Mouse (Mus musculus) neural tube, embryonic 12.5 days (tissue): Measurements from ENCODE around the gene Abcc6. TPM values are rescaled to one million over a fixed set of nuclear protein-coding genes. Genes with fewer than 3 reads are reported as not detected.

Experiments
- ATAC-seq: fragments of 200-750 bp; cut with Nextera tagmentation; 2 replicates; pipeline ENCODE4 v1.8.0; 2017; ENCODE audit warnings: low read depth, mild to moderate bottlenecking, moderate TSS enrichment, moderate library complexity; ENCODE audit not compliant: low FRiP score
- H3K27ac ChIP-seq: fragments of 300-500 bp; sonication (generic); 2 replicates; pipeline ENCODE4 v1.5.1; 2016
- H3K27me3 ChIP-seq: fragments of 300-500 bp; sonication (generic); replicated peaks from 2 replicates; pipeline ENCODE4 v1.6.1; 2016; ENCODE audit warnings: mild to moderate bottlenecking
- H3K36me3 ChIP-seq: fragments of 300-500 bp; sonication (generic); 2 replicates; pipeline ENCODE4 v1.6.1; 2016; ENCODE audit warnings: mild to moderate bottlenecking
- H3K4me1 ChIP-seq: fragments of 300-500 bp; sonication (generic); 2 replicates; pipeline ENCODE4 v1.6.1; 2016
- H3K4me2 ChIP-seq: fragments of 300-500 bp; sonication (generic); replicated peaks from 2 replicates; pipeline ENCODE4 v1.6.1; 2016; ENCODE audit warnings: mild to moderate bottlenecking
- H3K4me3 ChIP-seq: fragments of 300-500 bp; sonication (generic); 2 replicates; pipeline ENCODE4 v1.5.1; 2016
- H3K9ac ChIP-seq: fragments of 300-500 bp; sonication (generic); 2 replicates; pipeline ENCODE4 v1.6.1; 2016; ENCODE audit warnings: mild to moderate bottlenecking
- H3K9me3 ChIP-seq: fragments of 300-500 bp; sonication (generic); 2 replicates; pipeline ENCODE4 v1.6.1; 2016; ENCODE audit warnings: mild to moderate bottlenecking
- WGBS: fragments of 180-500 bp; shearing (Covaris S2); methylation state at CpG from one replicate; pipeline ENCODE4 v1.1.7; 2016; 5-methylcytosine and 5-hydroxymethylcytosine counted together
- polyA plus RNA-seq: library from polyadenylated mRNA; unstranded; fragments of >200 nt; fragmentation: Nextera tagmentation; extraction: Ambion mirVana; gene quantifications from 2 replicates; pipeline ENCODE4 v1.2.1, GENCODE M21; 2016

Gene Abcc6
- polyA plus RNA-seq, 1 experiment from 2014 or later: 0.71 TPM

- Histone ChIP-seq H3K27me3 (no peaks in the 10 kb centered on the region), H3K36me3 (peaks cover 83% of the 10 kb centered on the region), H3K27ac (no peak overlapping the region), H3K9ac (no peak overlapping the region), H3K4me3 (no peak overlapping the region), H3K9me3 (no peaks in the 10 kb centered on the region), H3K4me2 (no peak overlapping the region), H3K4me1 (no peaks in the 10 kb centered on the region)
- 94% methylated on average over 10 of the region's 10 CpGs for WGBS
- ATAC-seq: no peak
Observed at GRCm38 (mm10) chr7:46044106-46044505, 14.0 kb upstream of the Abcc6 start.

DNA sequence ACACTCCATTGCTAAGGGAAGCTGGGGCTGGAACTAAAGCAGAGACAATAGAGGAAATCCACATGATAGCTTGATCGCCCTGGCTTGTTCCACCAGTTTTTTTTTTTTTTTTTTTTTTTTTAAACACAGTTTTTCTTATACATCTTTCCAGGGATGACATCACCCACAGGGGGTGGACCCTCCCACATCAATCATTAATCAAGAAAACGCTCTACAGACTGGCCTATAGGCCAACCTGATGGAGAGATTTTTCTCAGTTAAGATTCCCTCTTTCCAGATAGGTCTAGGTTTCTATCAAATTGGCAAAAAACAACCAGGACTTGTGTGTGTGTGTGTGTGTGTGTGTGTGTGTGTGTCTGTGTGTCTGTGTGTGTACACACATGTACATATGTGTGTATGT lies 9.8 kb upstream of the Abcc6 start:
- Histone ChIP-seq H3K4me1 (peaks cover 1% of the 10 kb centered on the region), H3K27ac (no peak overlapping the region), H3K4me3 (no peak overlapping the region), H3K9ac (no peak overlapping the region), H3K36me3 (peaks cover 63% of the 10 kb centered on the region), H3K4me2 (no peak overlapping the region), H3K9me3 (no peaks in the 10 kb centered on the region), H3K27me3 (no peaks in the 10 kb centered on the region)
- WGBS: 78% methylated on average over 2 of the region's 2 CpGs
- ATAC-seq: no peak

GRCm38 (mm10) chr7:46037433-46037832 lies 7.3 kb upstream of the Abcc6 start:
- H3K36me3 ChIP-seq: peaks cover 39% of the 10 kb centered on the region
- H3K9ac ChIP-seq: no peak overlapping the region
- no peak overlapping the region for H3K4me2 ChIP-seq
- H3K27ac ChIP-seq: no peak overlapping the region
- no peak for ATAC-seq
- H3K9me3 ChIP-seq: no peaks in the 10 kb centered on the region
- H3K4me1 ChIP-seq: peaks cover 10% of the 10 kb centered on the region
- 95% methylated on average over 6 of the region's 6 CpGs for WGBS
- no peak overlapping the region for H3K4me3 ChIP-seq
- no peaks in the 10 kb centered on the region for H3K27me3 ChIP-seq

GRCm38 (mm10) chr7:46035468-46035867 lies 5.4 kb upstream of the Abcc6 start:
- Histone ChIP-seq H3K36me3 (peaks cover 22% of the 10 kb centered on the region; the same call in 1 of the 2 replicates), H3K4me3 (no peak overlapping the region), H3K4me1 (peaks cover 10% of the 10 kb centered on the region), H3K9ac (0 out of 2 replicates have a peak overlapping the region, but pooled peaks have one; percentile 26), H3K27me3 (no peaks in the 10 kb centered on the region), H3K4me2 (no peak overlapping the region), H3K9me3 (no peaks in the 10 kb centered on the region), H3K27ac (no peak overlapping the region)
- ATAC-seq: no peak
- 84% methylated on average over 2 of the region's 2 CpGs for WGBS

DNA sequence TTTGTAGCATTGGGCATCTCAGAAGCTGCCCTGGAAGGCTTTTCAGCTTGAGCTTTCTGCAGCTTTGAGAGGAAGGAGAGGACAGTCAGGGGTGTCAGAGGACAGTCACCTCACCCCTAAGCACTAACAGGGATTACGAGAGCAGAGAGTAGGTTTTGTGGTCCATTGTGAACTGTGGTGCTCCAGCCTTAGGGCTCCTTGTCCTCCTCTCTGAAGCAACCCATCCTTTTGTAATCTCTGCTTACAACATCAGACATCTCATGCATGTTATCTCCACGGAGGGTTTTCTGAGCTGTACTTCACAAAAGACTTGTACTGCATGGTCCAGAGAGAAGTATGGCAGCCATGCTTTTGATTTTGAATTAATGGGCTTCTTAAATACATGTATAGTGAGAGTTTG lies 4.9 kb upstream of the Abcc6 start:
- WGBS: 86% methylated on average over 2 of the region's 2 CpGs
- peaks cover 10% of the 10 kb centered on the region for H3K4me1 ChIP-seq
- H3K4me2 ChIP-seq: peak overlapping the region; percentile 90
- no peak overlapping the region for H3K9ac ChIP-seq
- ATAC-seq: no peak
- H3K4me3 ChIP-seq: no peak overlapping the region
- H3K9me3 ChIP-seq: no peaks in the 10 kb centered on the region
- peaks cover 22% of the 10 kb centered on the region; the same call in 1 of the 2 replicates for H3K36me3 ChIP-seq
- no peak overlapping the region for H3K27ac ChIP-seq
- H3K27me3 ChIP-seq: no peaks in the 10 kb centered on the region

- Histone ChIP-seq H3K4me3 (peak overlapping the region; percentile 87), H3K27me3 (no peaks in the 10 kb centered on the region), H3K4me1 (peaks cover 10% of the 10 kb centered on the region), H3K27ac (no peak overlapping the region), H3K9ac (peak overlapping the region; percentile 85), H3K9me3 (no peaks in the 10 kb centered on the region), H3K36me3 (peaks cover 13% of the 10 kb centered on the region; the same call in 1 of the 2 replicates), H3K4me2 (peak overlapping the region; percentile 90)
- peak; percentile 67 for ATAC-seq
- under 1% methylated on average over 35 of the region's 35 CpGs for WGBS
Observed at GRCm38 (mm10) chr7:46033870-46034337, 3.8 kb upstream of the Abcc6 start.

DNA sequence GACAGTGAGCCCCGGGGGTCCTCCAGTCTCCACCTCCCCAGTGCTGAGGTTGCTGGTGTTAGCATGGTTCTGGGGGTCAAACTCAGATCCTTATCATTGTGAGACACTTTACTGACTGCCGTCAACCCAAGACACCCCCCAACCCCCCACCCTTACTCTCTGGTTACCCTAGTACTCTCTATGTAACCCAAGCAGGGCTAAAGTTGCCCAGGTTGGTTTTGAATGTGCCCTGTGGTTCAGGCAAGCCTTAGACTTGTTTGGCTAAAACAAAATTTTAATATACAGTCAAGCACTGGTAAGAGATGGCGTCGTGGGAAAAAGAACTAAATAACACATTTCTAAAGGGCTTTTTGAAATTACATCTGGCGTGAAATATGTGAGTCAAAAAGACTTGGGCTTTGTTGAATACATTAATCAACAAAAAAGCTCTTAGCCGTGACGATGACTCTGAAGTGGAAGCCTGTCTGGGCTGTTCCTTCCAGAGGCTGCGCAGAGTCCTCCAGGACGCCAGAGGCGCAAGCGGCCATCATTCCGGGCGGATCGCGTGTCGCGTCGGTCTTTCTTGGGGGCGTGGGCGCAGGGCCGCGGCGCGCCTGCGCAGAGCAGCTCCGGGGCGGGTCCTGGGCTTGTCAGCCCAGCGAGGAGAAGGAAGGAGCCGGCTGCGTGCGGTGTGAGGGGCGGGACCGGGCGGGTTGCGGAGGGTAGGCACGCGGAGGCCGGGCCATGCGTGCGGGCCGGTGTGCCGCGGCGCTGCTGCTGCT lies 3.2 kb upstream of the Abcc6 start, which contains the start of gene Nomo1:
Nomo1 (plus strand) TSS at position 590 of the 761 bp plus-strand sequence.
- peak within 1 kb of the TSS; percentile 85 for H3K9ac ChIP-seq
- H3K4me2 ChIP-seq: peak within 1 kb of the TSS; percentile 90
- no peak within 1 kb of the TSS for H3K27ac ChIP-seq
- peak within 1 kb of the TSS; percentile 87 for H3K4me3 ChIP-seq
- WGBS: 6% methylated on average over 44 of the region's 44 CpGs
- no peaks in the 10 kb centered on the region for H3K27me3 ChIP-seq
- peak; percentile 95 for ATAC-seq
- H3K9me3 ChIP-seq: no peaks in the 10 kb centered on the region
- peaks cover 10% of the 10 kb centered on the region for H3K4me1 ChIP-seq
- H3K36me3 ChIP-seq: peaks cover 7% of the 10 kb centered on the region; the same call in 1 of the 2 replicates

GRCm38 (mm10) chr7:46031075-46031474 lies 973 bp upstream of the Abcc6 start:
- no peak for ATAC-seq
- H3K4me3 ChIP-seq: no peak overlapping the region
- H3K9me3 ChIP-seq: no peaks in the 10 kb centered on the region
- no peak overlapping the region for H3K9ac ChIP-seq
- H3K4me2 ChIP-seq: no peak overlapping the region
- H3K36me3 ChIP-seq: no peaks in the 10 kb centered on the region
- H3K4me1 ChIP-seq: peaks cover 10% of the 10 kb centered on the region
- H3K27me3 ChIP-seq: no peaks in the 10 kb centered on the region
- 79% methylated on average over 2 of the region's 2 CpGs for WGBS
- no peak overlapping the region for H3K27ac ChIP-seq

- 71% methylated on average over 9 of the region's 9 CpGs for WGBS
- Histone ChIP-seq H3K9ac (no peak overlapping the region), H3K4me3 (no peak overlapping the region), H3K36me3 (no peaks in the 10 kb centered on the region), H3K9me3 (no peaks in the 10 kb centered on the region), H3K27me3 (no peaks in the 10 kb centered on the region), H3K4me1 (peaks cover 5% of the 10 kb centered on the region), H3K4me2 (peak overlapping the region; percentile 33; the same call in 1 of the 2 replicates), H3K27ac (no peak overlapping the region)
- ATAC-seq: no peak
Observed at GRCm38 (mm10) chr7:46029299-46030144, 580 bp downstream of the Abcc6 start.

- H3K27ac ChIP-seq: no peak overlapping the region
- no peaks in the 10 kb centered on the region for H3K9me3 ChIP-seq
- ATAC-seq: no peak
- H3K36me3 ChIP-seq: no peaks in the 10 kb centered on the region
- no peak overlapping the region for H3K4me2 ChIP-seq
- no peaks in the 10 kb centered on the region for H3K4me1 ChIP-seq
- no peak overlapping the region for H3K9ac ChIP-seq
- WGBS: 93% methylated on average over 10 of the region's 10 CpGs
- no peak overlapping the region for H3K4me3 ChIP-seq
- no peaks in the 10 kb centered on the region for H3K27me3 ChIP-seq
Observed at GRCm38 (mm10) chr7:46028681-46029080, 1.4 kb downstream of the Abcc6 start.

GRCm38 (mm10) chr7:46025436-46025835 lies 4.7 kb downstream of the Abcc6 start:
- H3K27me3 ChIP-seq: no peaks in the 10 kb centered on the region
- no peak overlapping the region for H3K4me3 ChIP-seq
- WGBS: 83% methylated on average over 9 of the region's 9 CpGs
- no peak for ATAC-seq
- no peaks in the 10 kb centered on the region for H3K36me3 ChIP-seq
- no peak overlapping the region for H3K4me2 ChIP-seq
- H3K9me3 ChIP-seq: no peaks in the 10 kb centered on the region
- no peaks in the 10 kb centered on the region for H3K4me1 ChIP-seq
- no peak overlapping the region for H3K9ac ChIP-seq
- H3K27ac ChIP-seq: no peak overlapping the region

- Histone ChIP-seq H3K9me3 (no peaks in the 10 kb centered on the region), H3K9ac (no peak overlapping the region), H3K36me3 (no peaks in the 10 kb centered on the region), H3K4me1 (peaks cover 9% of the 10 kb centered on the region; the same call in 1 of the 2 replicates), H3K27me3 (no peaks in the 10 kb centered on the region), H3K4me2 (no peak overlapping the region), H3K4me3 (no peak overlapping the region), H3K27ac (no peak overlapping the region)
- WGBS: 26% methylated on average over 4 of the region's 4 CpGs
- no peak for ATAC-seq
Observed at GRCm38 (mm10) chr7:46021951-46022350, 8.2 kb downstream of the Abcc6 start.
